Mouse (Mus musculus): ENCODE data around the gene Proz. TPM values are rescaled to one million over a fixed set of nuclear protein-coding genes. Genes with fewer than 3 reads are reported as not detected.
"Not testable (repeated sequence)": the region's sequence is repeated elsewhere in the genome, so short reads cannot be mapped to it uniquely, and the experiment has no call there.

Gene Proz
- polyA plus RNA-seq, 1 experiment from 2014 or later = 0.29 TPM

GRCm38 (mm10) chr8:13073255-13073654 lies 12.5 kb downstream of the Proz start:
- H3K4me3 ChIP-seq (ENCODE audit: low read depth, low read length) = no peak overlapping the region
- WGBS = 62% methylated on average over 11 of the region's 11 CpGs
- H3K9me3 ChIP-seq (ENCODE audit: low read depth, low read length) = no peaks in the 10 kb centered on the region
- no peak overlapping the region for H3K27ac ChIP-seq (ENCODE audit: low read depth)
- ATAC-seq (ENCODE audit: insufficient read depth) (no peak), DNase-seq (no peak)
- no peak overlapping the region for H3K9ac ChIP-seq
- H3K4me2 ChIP-seq = no peak overlapping the region
- TF ChIP-seq CTCF (IDR thresholded peaks at IDR 0.05; ENCODE audit: low read depth) = no peak
- H3K4me1 ChIP-seq (ENCODE audit: insufficient read depth) = no peaks in the 10 kb centered on the region
- H3K36me3 ChIP-seq (ENCODE audit: insufficient read depth) = peaks cover 50% of the 10 kb centered on the region
- no peaks in the 10 kb centered on the region for H3K27me3 ChIP-seq (ENCODE audit: insufficient read depth, low read length)

GRCm38 (mm10) chr8:13075044-13075443 lies 14.3 kb downstream of the Proz start:
- 89% methylated on average over 8 of the region's 8 CpGs for WGBS

GRCm38 (mm10) chr8:13075579-13075978 lies 14.9 kb downstream of the Proz start:
- not testable (repeated sequence) for H3K9me3 ChIP-seq (ENCODE audit: low read depth, low read length); H3K27ac ChIP-seq (ENCODE audit: low read depth); ATAC-seq (ENCODE audit: insufficient read depth); H3K9ac ChIP-seq; H3K4me3 ChIP-seq (ENCODE audit: low read depth, low read length); DNase-seq; H3K27me3 ChIP-seq (ENCODE audit: insufficient read depth, low read length); H3K4me1 ChIP-seq (ENCODE audit: insufficient read depth); H3K4me2 ChIP-seq
- WGBS = 83% methylated on average over 1 of the region's 1 CpGs
- H3K36me3 ChIP-seq (ENCODE audit: insufficient read depth) = peaks cover 73% of the 10 kb centered on the region

More at GRCm38 (mm10) chr8:13075044-13075443, 14.3 kb downstream of the Proz start:
- ATAC-seq (ENCODE audit: insufficient read depth) (no peak), DNase-seq (no peak)
- Histone ChIP-seq H3K4me1 (ENCODE audit: insufficient read depth) (no peaks in the 10 kb centered on the region), H3K27me3 (ENCODE audit: insufficient read depth, low read length) (no peaks in the 10 kb centered on the region), H3K27ac (ENCODE audit: low read depth) (no peak overlapping the region), H3K9ac (no peak overlapping the region), H3K4me2 (no peak overlapping the region), H3K9me3 (ENCODE audit: low read depth, low read length) (no peaks in the 10 kb centered on the region), H3K36me3 (ENCODE audit: insufficient read depth) (peaks cover 68% of the 10 kb centered on the region), H3K4me3 (ENCODE audit: low read depth, low read length) (no peak overlapping the region)
- no peak for TF ChIP-seq CTCF (IDR thresholded peaks at IDR 0.05; ENCODE audit: low read depth)

GRCm38 (mm10) chr8:13077542-13077941 lies 16.8 kb downstream of the Proz start:
- Histone ChIP-seq H3K4me2 (no peak overlapping the region), H3K9me3 (ENCODE audit: low read depth, low read length) (no peaks in the 10 kb centered on the region), H3K4me1 (ENCODE audit: insufficient read depth) (no peaks in the 10 kb centered on the region), H3K36me3 (ENCODE audit: insufficient read depth) (peaks cover 90% of the 10 kb centered on the region), H3K27ac (ENCODE audit: low read depth) (no peak overlapping the region), H3K4me3 (ENCODE audit: low read depth, low read length) (no peak overlapping the region), H3K27me3 (ENCODE audit: insufficient read depth, low read length) (no peaks in the 10 kb centered on the region), H3K9ac (no peak overlapping the region)
- ATAC-seq (ENCODE audit: insufficient read depth) = no peak
- DNase-seq = no peak
- whole genome bisulfite sequencing = 86% methylated on average over 7 of the region's 7 CpGs
- no peak for TF ChIP-seq CTCF (IDR thresholded peaks at IDR 0.05; ENCODE audit: low read depth)

- 1% methylated on average over 45 of the region's 45 CpGs for WGBS
- H3K4me2 ChIP-seq = peak overlapping the region; percentile 93
- ATAC-seq (ENCODE audit: insufficient read depth) = peak; percentile 83
- H3K4me1 ChIP-seq (ENCODE audit: insufficient read depth) = peaks cover 6% of the 10 kb centered on the region; the same call in 1 of the 2 replicates
- H3K4me3 ChIP-seq (ENCODE audit: low read depth, low read length) = peak overlapping the region; percentile 95
- peak overlapping the region; percentile 80 for H3K9ac ChIP-seq
- DNase-seq = peak; percentile 94
- TF ChIP-seq CTCF (IDR thresholded peaks at IDR 0.05; ENCODE audit: low read depth) = no peak
- peaks cover 5% of the 10 kb centered on the region; the same call in 1 of the 2 replicates for H3K36me3 ChIP-seq (ENCODE audit: insufficient read depth)
- no peaks in the 10 kb centered on the region for H3K27me3 ChIP-seq (ENCODE audit: insufficient read depth, low read length)
- no peaks in the 10 kb centered on the region for H3K9me3 ChIP-seq (ENCODE audit: low read depth, low read length)
- H3K27ac ChIP-seq (ENCODE audit: low read depth) = peak overlapping the region; percentile 92
Observed at GRCm38 (mm10) chr8:13104691-13105086, 44.0 kb downstream of the Proz start.

- Histone ChIP-seq H3K9me3 (ENCODE audit: low read depth, low read length) (no peaks in the 10 kb centered on the region), H3K9ac (peak within 1 kb of the TSS; percentile 97), H3K4me2 (peak within 1 kb of the TSS; percentile 93), H3K27me3 (ENCODE audit: insufficient read depth, low read length) (no peaks in the 10 kb centered on the region), H3K4me1 (ENCODE audit: insufficient read depth) (peaks cover 6% of the 10 kb centered on the region; the same call in 1 of the 2 replicates), H3K36me3 (ENCODE audit: insufficient read depth) (no peaks in the 10 kb centered on the region), H3K27ac (ENCODE audit: low read depth) (peak within 1 kb of the TSS; percentile 92), H3K4me3 (ENCODE audit: low read depth, low read length) (peak within 1 kb of the TSS; percentile 95)
- TF ChIP-seq CTCF (IDR thresholded peaks at IDR 0.05; ENCODE audit: low read depth) = peak; percentile 65
- DNase-seq (peak; percentile 99), ATAC-seq (ENCODE audit: insufficient read depth) (peak; percentile 95)
- under 1% methylated on average over 73 of the region's 87 CpGs for WGBS
Observed at GRCm38 (mm10) chr8:13105087-13105881, 44.6 kb downstream of the Proz start, which contains the start of the genes Pcid2 and Cul4a. Pcid2 (minus strand) TSS chr8:13105459. Cul4a (plus strand) TSS chr8:13105621.

GRCm38 (mm10) chr8:13105908-13106551 lies 45.3 kb downstream of the Proz start:
- Histone ChIP-seq H3K4me3 (ENCODE audit: low read depth, low read length) (peak overlapping the region; percentile 95), H3K27me3 (ENCODE audit: insufficient read depth, low read length) (no peaks in the 10 kb centered on the region), H3K9me3 (ENCODE audit: low read depth, low read length) (no peaks in the 10 kb centered on the region), H3K9ac (peak overlapping the region; percentile 97), H3K4me1 (ENCODE audit: insufficient read depth) (peaks cover 6% of the 10 kb centered on the region; the same call in 1 of the 2 replicates), H3K4me2 (peak overlapping the region; percentile 93), H3K27ac (ENCODE audit: low read depth) (peak overlapping the region; percentile 82), H3K36me3 (ENCODE audit: insufficient read depth) (no peaks in the 10 kb centered on the region)
- no peak for TF ChIP-seq CTCF (IDR thresholded peaks at IDR 0.05; ENCODE audit: low read depth)
- under 1% methylated on average over 55 of the region's 63 CpGs for WGBS
- ATAC-seq (ENCODE audit: insufficient read depth) (peak; percentile 65), DNase-seq (peak; percentile 43)

Measured in lung, embryonic 14.5 days (tissue).